Mouse (Mus musculus): Measurements from ENCODE around the gene Cxcl14. TPM values are rescaled to one million over a fixed set of nuclear protein-coding genes. Genes with fewer than 3 reads are reported as not detected.

The Cxcl14 gene
- polyA plus RNA-seq, 1 experiment from 2014 or later, result 21.0 TPM

- no peak overlapping the region for H3K9ac ChIP-seq (ENCODE audit: low read depth, low read length)
- H3K4me2 ChIP-seq (ENCODE audit: low read length), result no peak overlapping the region
- H3K9me3 ChIP-seq (replicated peaks; ENCODE audit: control insufficient read depth, low read length, poor library complexity, severe bottlenecking), result no peaks in the 10 kb centered on the region
- peaks cover 13% of the 10 kb centered on the region; the same call in 1 of the 2 replicates for H3K4me1 ChIP-seq (ENCODE audit: control insufficient read depth, insufficient read depth, low read length)
- H3K27me3 ChIP-seq (ENCODE audit: control insufficient read depth, insufficient read depth, low read depth, low read length), result no peaks in the 10 kb centered on the region; the same call in 1 of the 2 replicates
- no peak overlapping the region for H3K4me3 ChIP-seq (ENCODE audit: low read depth, low read length)
- H3K36me3 ChIP-seq (ENCODE audit: control insufficient read depth, insufficient read depth, low read length), result no peaks in the 10 kb centered on the region
- WGBS, result 85% methylated on average over 6 of the region's 6 CpGs
- H3K27ac ChIP-seq (ENCODE audit: low read length), result no peak overlapping the region
- ATAC-seq, result no peak
Measured at GRCm38 (mm10) chr13:56332356-56332755, 36.0 kb upstream of the Cxcl14 start.

- Histone ChIP-seq H3K9me3 (replicated peaks; ENCODE audit: control insufficient read depth, low read length, poor library complexity, severe bottlenecking) (no peaks in the 10 kb centered on the region), H3K4me2 (ENCODE audit: low read length) (no peak overlapping the region), H3K4me1 (ENCODE audit: control insufficient read depth, insufficient read depth, low read length) (peaks cover 7% of the 10 kb centered on the region; the same call in 1 of the 2 replicates), H3K27me3 (ENCODE audit: control insufficient read depth, insufficient read depth, low read depth, low read length) (no peaks in the 10 kb centered on the region; the same call in 1 of the 2 replicates), H3K27ac (ENCODE audit: low read length) (no peak overlapping the region), H3K9ac (ENCODE audit: low read depth, low read length) (no peak overlapping the region), H3K4me3 (ENCODE audit: low read depth, low read length) (no peak overlapping the region), H3K36me3 (ENCODE audit: control insufficient read depth, insufficient read depth, low read length) (no peaks in the 10 kb centered on the region)
- WGBS, result 32% methylated on average over 10 of the region's 10 CpGs
- ATAC-seq, result peak; percentile 38; the same call in 1 of the 2 replicates
Measured at GRCm38 (mm10) chr13:56330603-56331455, 34.5 kb upstream of the Cxcl14 start.

DNA sequence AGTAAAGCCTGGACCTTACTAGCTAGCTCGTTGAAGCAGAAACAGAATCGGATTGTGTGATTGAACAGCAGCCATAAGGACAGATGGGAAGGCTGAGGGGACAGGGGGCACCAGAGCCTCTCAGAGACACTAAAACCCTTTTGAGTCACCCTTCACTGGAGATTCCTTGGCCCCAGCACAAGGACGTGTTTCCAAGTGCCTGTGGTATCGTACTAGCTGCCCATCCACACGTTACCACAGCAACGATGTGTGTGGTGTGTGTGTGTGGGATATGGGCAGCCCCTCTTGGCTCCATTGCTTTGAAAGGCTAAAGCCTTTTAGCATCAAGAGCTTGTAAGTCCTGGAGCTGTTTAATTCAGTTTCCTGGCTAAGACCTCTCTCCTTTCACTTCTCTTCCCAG, 33.4 kb upstream of the Cxcl14 start:
- H3K9me3 ChIP-seq (replicated peaks; ENCODE audit: control insufficient read depth, low read length, poor library complexity, severe bottlenecking), result no peaks in the 10 kb centered on the region

DNA sequence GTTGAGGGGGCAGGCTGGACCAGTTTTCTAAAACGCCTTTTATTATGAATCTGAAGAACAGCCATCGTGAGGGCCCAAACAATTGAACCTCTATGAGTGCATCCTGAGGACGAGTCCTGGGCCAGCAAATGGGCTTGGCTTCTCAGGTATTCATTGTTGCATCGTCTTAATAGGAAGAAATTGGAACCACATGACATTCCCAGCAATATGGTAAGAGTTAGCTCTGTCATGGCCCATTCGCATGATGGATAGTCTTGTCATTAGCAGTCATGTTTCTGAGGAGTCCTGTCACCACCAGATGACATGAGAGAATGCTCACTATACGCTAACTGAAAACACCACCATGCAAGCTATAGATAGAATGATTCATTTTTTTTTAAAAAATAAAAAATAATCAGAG, 32.8 kb upstream of the Cxcl14 start:
- no peaks in the 10 kb centered on the region for H3K36me3 ChIP-seq (ENCODE audit: control insufficient read depth, insufficient read depth, low read length)
- ATAC-seq, result no peak

More for the DNA sequence above, 33.4 kb upstream of the Cxcl14 start:
- no peaks in the 10 kb centered on the region; the same call in 1 of the 2 replicates for H3K27me3 ChIP-seq (ENCODE audit: control insufficient read depth, insufficient read depth, low read depth, low read length)
- no peak overlapping the region for H3K9ac ChIP-seq (ENCODE audit: low read depth, low read length)
- WGBS, result 30% methylated on average over 6 of the region's 6 CpGs
- no peaks in the 10 kb centered on the region for H3K36me3 ChIP-seq (ENCODE audit: control insufficient read depth, insufficient read depth, low read length)
- no peak overlapping the region for H3K4me3 ChIP-seq (ENCODE audit: low read depth, low read length)
- H3K27ac ChIP-seq (ENCODE audit: low read length), result no peak overlapping the region
- H3K4me2 ChIP-seq (ENCODE audit: low read length), result no peak overlapping the region
- peak; percentile 77; the same call in 1 of the 2 replicates for ATAC-seq
- H3K4me1 ChIP-seq (ENCODE audit: control insufficient read depth, insufficient read depth, low read length), result peaks cover 7% of the 10 kb centered on the region; the same call in 1 of the 2 replicates

GRCm38 (mm10) chr13:56327779-56328178, 31.4 kb upstream of the Cxcl14 start:
- WGBS, result 33% methylated on average over 6 of the region's 6 CpGs
- no peak overlapping the region for H3K4me3 ChIP-seq (ENCODE audit: low read depth, low read length)
- H3K9me3 ChIP-seq (replicated peaks; ENCODE audit: control insufficient read depth, low read length, poor library complexity, severe bottlenecking), result no peaks in the 10 kb centered on the region
- H3K27me3 ChIP-seq (ENCODE audit: control insufficient read depth, insufficient read depth, low read depth, low read length), result no peaks in the 10 kb centered on the region; the same call in 1 of the 2 replicates
- H3K27ac ChIP-seq (ENCODE audit: low read length), result no peak overlapping the region
- H3K4me1 ChIP-seq (ENCODE audit: control insufficient read depth, insufficient read depth, low read length), result peaks cover 7% of the 10 kb centered on the region; the same call in 1 of the 2 replicates
- no peak for ATAC-seq
- no peaks in the 10 kb centered on the region for H3K36me3 ChIP-seq (ENCODE audit: control insufficient read depth, insufficient read depth, low read length)
- no peak overlapping the region for H3K4me2 ChIP-seq (ENCODE audit: low read length)
- no peak overlapping the region for H3K9ac ChIP-seq (ENCODE audit: low read depth, low read length)

More for the DNA sequence above, 32.8 kb upstream of the Cxcl14 start:
- no peak overlapping the region for H3K4me2 ChIP-seq (ENCODE audit: low read length)
- no peaks in the 10 kb centered on the region; the same call in 1 of the 2 replicates for H3K27me3 ChIP-seq (ENCODE audit: control insufficient read depth, insufficient read depth, low read depth, low read length)
- H3K9me3 ChIP-seq (replicated peaks; ENCODE audit: control insufficient read depth, low read length, poor library complexity, severe bottlenecking), result no peaks in the 10 kb centered on the region
- H3K4me3 ChIP-seq (ENCODE audit: low read depth, low read length), result no peak overlapping the region
- no peak overlapping the region for H3K9ac ChIP-seq (ENCODE audit: low read depth, low read length)
- 91% methylated on average over 6 of the region's 6 CpGs for WGBS
- no peak overlapping the region for H3K27ac ChIP-seq (ENCODE audit: low read length)
- peaks cover 7% of the 10 kb centered on the region; the same call in 1 of the 2 replicates for H3K4me1 ChIP-seq (ENCODE audit: control insufficient read depth, insufficient read depth, low read length)

DNA sequence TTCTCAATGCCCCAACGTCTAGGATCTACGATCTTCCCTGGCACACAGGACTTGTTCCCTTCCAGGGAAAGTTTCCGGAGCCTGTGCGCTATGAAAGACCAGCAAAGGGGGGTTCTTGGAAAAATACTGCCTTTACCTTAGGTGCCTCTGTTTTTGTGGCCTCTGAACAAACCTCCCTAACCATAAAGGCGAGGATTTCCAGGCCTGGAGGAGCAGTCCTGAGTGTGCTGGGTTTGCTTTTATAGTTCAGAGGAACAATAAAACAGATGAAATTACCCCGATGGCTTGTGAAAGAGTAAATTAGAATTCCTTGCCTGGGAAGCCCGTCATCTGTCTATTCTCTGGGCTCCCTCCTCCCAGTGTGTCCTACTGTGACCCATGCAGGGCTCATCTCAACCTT, 25.3 kb upstream of the Cxcl14 start:
- ATAC-seq, result no peak
- no peak overlapping the region for H3K9ac ChIP-seq (ENCODE audit: low read depth, low read length)
- H3K4me2 ChIP-seq (ENCODE audit: low read length), result no peak overlapping the region
- no peak overlapping the region for H3K27ac ChIP-seq (ENCODE audit: low read length)
- H3K4me3 ChIP-seq (ENCODE audit: low read depth, low read length), result no peak overlapping the region
- H3K27me3 ChIP-seq (ENCODE audit: control insufficient read depth, insufficient read depth, low read depth, low read length), result no peaks in the 10 kb centered on the region
- 77% methylated on average over 7 of the region's 7 CpGs for WGBS
- no peaks in the 10 kb centered on the region for H3K36me3 ChIP-seq (ENCODE audit: control insufficient read depth, insufficient read depth, low read length)
- H3K4me1 ChIP-seq (ENCODE audit: control insufficient read depth, insufficient read depth, low read length), result no peaks in the 10 kb centered on the region; the same call in 1 of the 2 replicates
- H3K9me3 ChIP-seq (replicated peaks; ENCODE audit: control insufficient read depth, low read length, poor library complexity, severe bottlenecking), result no peaks in the 10 kb centered on the region

GRCm38 (mm10) chr13:56316930-56317329, 20.6 kb upstream of the Cxcl14 start:
- H3K9me3 ChIP-seq (replicated peaks; ENCODE audit: control insufficient read depth, low read length, poor library complexity, severe bottlenecking), result no peaks in the 10 kb centered on the region
- H3K27me3 ChIP-seq (ENCODE audit: control insufficient read depth, insufficient read depth, low read depth, low read length), result no peaks in the 10 kb centered on the region
- H3K4me2 ChIP-seq (ENCODE audit: low read length), result no peak overlapping the region
- H3K4me1 ChIP-seq (ENCODE audit: control insufficient read depth, insufficient read depth, low read length), result peaks cover 4% of the 10 kb centered on the region
- no peak overlapping the region for H3K4me3 ChIP-seq (ENCODE audit: low read depth, low read length)
- H3K27ac ChIP-seq (ENCODE audit: low read length), result no peak overlapping the region
- no peak for ATAC-seq
- no peak overlapping the region for H3K9ac ChIP-seq (ENCODE audit: low read depth, low read length)
- H3K36me3 ChIP-seq (ENCODE audit: control insufficient read depth, insufficient read depth, low read length), result no peaks in the 10 kb centered on the region
- WGBS, result 76% methylated on average over 4 of the region's 4 CpGs

DNA sequence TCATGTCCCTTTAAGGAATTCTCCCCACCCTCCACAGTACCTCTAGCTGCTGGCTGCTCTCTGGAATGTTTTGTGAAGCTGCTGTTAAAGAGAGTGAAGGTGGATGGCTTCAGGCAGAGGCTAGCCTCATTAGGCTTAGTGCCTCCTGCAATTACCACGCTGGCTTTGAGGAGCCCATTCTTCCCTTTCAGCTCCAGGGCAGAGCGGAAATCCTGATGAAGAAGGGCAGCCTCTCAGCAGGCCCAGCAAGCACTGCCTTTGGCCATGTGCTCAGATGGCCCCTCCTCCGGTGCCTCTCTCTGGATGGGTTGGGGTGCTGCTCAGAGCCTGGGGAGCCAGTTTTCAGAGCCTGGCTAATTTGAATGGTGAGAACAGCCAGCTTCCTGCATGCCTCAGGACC, 18.9 kb upstream of the Cxcl14 start:
- Histone ChIP-seq H3K4me2 (ENCODE audit: low read length) (no peak overlapping the region), H3K4me3 (ENCODE audit: low read depth, low read length) (no peak overlapping the region), H3K27ac (ENCODE audit: low read length) (no peak overlapping the region), H3K9ac (ENCODE audit: low read depth, low read length) (no peak overlapping the region), H3K9me3 (replicated peaks; ENCODE audit: control insufficient read depth, low read length, poor library complexity, severe bottlenecking) (0 out of 2 replicates have a peak, but pooled peaks cover 4% of the 10 kb centered on the region), H3K36me3 (ENCODE audit: control insufficient read depth, insufficient read depth, low read length) (no peaks in the 10 kb centered on the region), H3K27me3 (ENCODE audit: control insufficient read depth, insufficient read depth, low read depth, low read length) (no peaks in the 10 kb centered on the region), H3K4me1 (ENCODE audit: control insufficient read depth, insufficient read depth, low read length) (peaks cover 4% of the 10 kb centered on the region)
- WGBS, result 14% methylated on average over 3 of the region's 3 CpGs
- peak; percentile 68 for ATAC-seq

- Histone ChIP-seq H3K36me3 (ENCODE audit: control insufficient read depth, insufficient read depth, low read length) (no peaks in the 10 kb centered on the region), H3K4me3 (ENCODE audit: low read depth, low read length) (no peak overlapping the region), H3K27ac (ENCODE audit: low read length) (no peak overlapping the region), H3K9me3 (replicated peaks; ENCODE audit: control insufficient read depth, low read length, poor library complexity, severe bottlenecking) (no peaks in the 10 kb centered on the region), H3K4me2 (ENCODE audit: low read length) (no peak overlapping the region), H3K27me3 (ENCODE audit: control insufficient read depth, insufficient read depth, low read depth, low read length) (no peaks in the 10 kb centered on the region; the same call in 1 of the 2 replicates), H3K9ac (ENCODE audit: low read depth, low read length) (no peak overlapping the region), H3K4me1 (ENCODE audit: control insufficient read depth, insufficient read depth, low read length) (no peaks in the 10 kb centered on the region)
- 65% methylated on average over 12 of the region's 12 CpGs for WGBS
- no peak for ATAC-seq
Measured at GRCm38 (mm10) chr13:56305058-56305457, 8.7 kb upstream of the Cxcl14 start.

All from midbrain, embryonic 16.5 days (tissue).